Mouse (Mus musculus) thymus, adult 2 months (tissue): ENCODE measurements at regions not wholly inside any gene's neighbourhood (a gene's known extent, or its start where the extent isn't known, plus 50 kb on each side); places are given as distances from the start of the nearest gene placed in this dataset.

Experiments used
- DNase-seq: peaks from one replicate; pipeline ENCODE4 v3.0.0; 2021
- H3K27ac ChIP-seq: fragments of 200-500 bp; 2 replicates; pipeline ENCODE4 v1.5.1; 2012; ENCODE audit warnings: low read length, control low read depth; ENCODE audit not compliant: control insufficient read depth, insufficient read depth
- H3K27me3 ChIP-seq: fragments of 200-500 bp; 2 replicates; pipeline ENCODE4 v1.6.1; 2012; ENCODE audit warnings: mild to moderate bottlenecking, low read length, moderate library complexity, mixed read lengths; ENCODE audit not compliant: control insufficient read depth, insufficient read depth
- H3K36me3 ChIP-seq: fragments of 200-500 bp; 2 replicates; pipeline ENCODE4 v1.6.1; 2012; ENCODE audit warnings: mild to moderate bottlenecking, low read length, moderate library complexity; ENCODE audit not compliant: control insufficient read depth, insufficient read depth
- H3K4me1 ChIP-seq: fragments of 200-500 bp; replicated peaks from 2 replicates; pipeline ENCODE4 v1.6.1; 2012; ENCODE audit warnings: low read length; ENCODE audit not compliant: control insufficient read depth, insufficient read depth
- H3K4me3 ChIP-seq: fragments of 200-500 bp; 2 replicates; pipeline ENCODE4 v1.5.1; 2012; ENCODE audit warnings: mild to moderate bottlenecking, low read length, control low read depth, moderate library complexity; ENCODE audit not compliant: control insufficient read depth, insufficient read depth
- CTCF ChIP-seq: fragments of 200-500 bp; IDR thresholded peaks from 2 replicates; pipeline ENCODE4 v1.5.1; 2012; ENCODE audit warnings: mild to moderate bottlenecking, control low read depth, low read length, moderate library complexity, borderline replicate concordance; ENCODE audit not compliant: control insufficient read depth, poor library complexity, insufficient read depth; ENCODE audit errors: extremely low read depth
- POLR2A ChIP-seq: fragments of 200-500 bp; IDR thresholded peaks from 2 replicates; pipeline ENCODE4 v1.6.1; 2012; ENCODE audit warnings: mild to moderate bottlenecking, low read length, control low read depth, moderate library complexity; ENCODE audit not compliant: control insufficient read depth, poor library complexity, insufficient read depth; ENCODE audit errors: extremely low read depth
- WGBS: fragments of 180-500 bp; shearing (Covaris S2); methylation state at CpG from one replicate; pipeline ENCODE4 v1.1.7; 2018; 5-methylcytosine and 5-hydroxymethylcytosine counted together

- no peaks in the 10 kb centered on the region for H3K4me1 ChIP-seq
- DNase-seq, result no peak
- no peak overlapping the region for H3K4me3 ChIP-seq
- H3K36me3 ChIP-seq, result no peaks in the 10 kb centered on the region
- no peaks in the 10 kb centered on the region for H3K27me3 ChIP-seq
- H3K27ac ChIP-seq, result no peak overlapping the region
- TF ChIP-seq CTCF (no peak), POLR2A (no peak)
- 61% methylated on average over 8 of the region's 8 CpGs for WGBS
Observed at GRCm38 (mm10) chr9:74811437-74811836, 50.3 kb upstream of the Onecut1 start.
